Mouse (Mus musculus) common myeloid progenitor, adult 5-6 weeks (primary cell): ENCODE measurements around the gene Ift27. TPM values are rescaled to one million over a fixed set of nuclear protein-coding genes. Genes with fewer than 3 reads are reported as not detected.

ENCODE experiments used
- ATAC-seq: replicated peaks from 2 replicates; pipeline ENCODE4 v1.8.0; 2016; ENCODE audit warnings: low read depth, mild to moderate bottlenecking, moderate TSS enrichment, inconsistent platforms; ENCODE audit not compliant: poor library complexity, severe bottlenecking
- total RNA-seq: library from RNA; stranded (forward); fragments of 200-1000, 187-1606 nt; gene quantifications from 2 replicates; pipeline ENCODE4 v1.2.3, GENCODE M21; 2017

Gene Ift27
- total RNA-seq, 1 experiment from 2014 or later = 18.2 TPM

DNA sequence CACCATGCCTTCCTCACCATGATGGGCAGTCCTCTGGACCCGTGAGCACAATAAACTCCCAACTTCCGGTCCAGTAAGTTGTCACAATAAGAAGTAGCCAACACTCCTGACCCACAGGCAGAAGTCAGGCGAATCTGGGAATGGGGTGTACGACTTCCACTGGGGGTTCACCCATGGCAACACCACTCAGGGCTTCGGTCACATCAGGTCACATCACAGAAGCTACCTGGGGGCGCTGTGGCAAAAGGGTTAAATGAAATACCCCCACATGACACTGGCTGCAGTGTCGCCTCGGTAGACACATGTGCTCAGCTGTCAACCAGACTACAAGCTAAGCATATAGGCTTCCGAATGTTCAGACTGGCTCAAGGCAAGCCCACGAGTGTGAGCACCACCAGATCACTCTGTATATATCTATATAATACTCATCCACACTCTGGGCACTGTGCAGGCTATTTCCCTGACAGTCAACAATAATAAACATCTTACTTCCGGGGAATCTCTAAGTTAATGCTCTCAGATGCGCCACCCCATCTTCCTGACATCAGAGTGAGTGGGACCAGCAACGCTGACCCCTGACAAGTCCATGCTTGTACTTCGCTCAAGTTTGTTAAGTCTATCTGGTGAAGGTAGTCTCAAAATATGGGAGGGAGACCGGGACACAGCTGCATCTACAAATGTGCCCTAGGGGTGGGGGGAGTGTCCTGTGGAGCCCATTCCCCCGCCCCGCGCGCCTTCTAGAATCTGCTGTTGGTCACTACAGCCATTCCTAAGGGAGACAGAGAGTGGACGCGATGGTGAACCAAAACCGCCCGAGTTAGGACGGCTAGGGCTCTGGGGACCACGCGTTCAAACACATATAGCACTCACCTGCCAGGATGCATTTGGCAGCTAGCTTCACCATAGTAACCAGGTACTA lies 749 bp downstream of the Ift27 start:
- ATAC-seq = no peak

DNA sequence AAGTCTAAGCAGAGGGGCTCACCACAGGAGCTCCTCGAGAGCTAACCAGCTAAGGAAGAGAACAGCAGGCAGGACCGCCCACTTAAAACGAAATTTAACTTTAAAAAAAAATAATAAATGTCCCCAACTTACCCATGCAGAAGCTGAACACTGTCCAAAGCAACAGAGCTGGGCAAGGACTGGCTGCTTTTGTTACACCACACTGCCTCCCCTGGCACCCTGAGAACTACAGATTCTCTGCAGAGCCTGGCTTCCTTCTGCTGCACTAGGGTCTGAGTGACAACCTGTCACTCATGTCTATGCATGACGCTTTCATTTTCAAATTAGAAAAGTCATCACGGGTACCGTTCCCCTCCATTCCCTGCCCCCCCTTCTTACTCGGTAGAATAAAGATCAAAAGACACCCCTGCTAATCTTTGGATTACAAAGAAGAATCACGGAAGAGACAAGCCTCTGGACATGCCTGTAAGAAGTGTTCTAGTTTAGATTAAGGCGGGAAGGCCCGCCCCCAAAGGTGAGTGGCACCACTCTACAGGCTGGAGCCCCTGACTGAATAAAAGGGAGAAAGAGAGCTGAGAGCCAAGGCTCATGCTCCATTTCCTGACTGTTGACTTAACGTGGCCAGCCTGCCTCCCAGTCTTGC lies 1.5 kb downstream of the Ift27 start:
- no peak for ATAC-seq

DNA sequence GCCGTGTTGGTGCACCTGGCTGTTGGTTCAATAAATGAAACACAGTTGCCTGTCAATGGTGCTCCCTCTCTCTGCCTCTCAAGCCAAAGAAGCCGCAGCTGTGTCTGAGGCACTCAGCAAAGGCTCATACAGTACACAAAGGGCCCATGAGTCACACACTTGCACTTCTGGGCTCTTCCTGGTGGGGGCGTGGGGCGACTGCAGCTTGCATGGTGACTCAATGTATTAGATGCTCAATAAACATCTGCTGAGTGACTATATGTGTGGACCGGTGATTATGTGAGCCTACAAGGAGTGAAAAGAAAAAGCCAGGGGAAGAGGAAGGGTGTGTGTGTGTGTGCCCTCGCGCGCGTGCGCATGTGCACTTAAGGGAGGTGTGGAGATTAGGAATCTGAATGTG lies 2.3 kb downstream of the Ift27 start:
- no peak for ATAC-seq

DNA sequence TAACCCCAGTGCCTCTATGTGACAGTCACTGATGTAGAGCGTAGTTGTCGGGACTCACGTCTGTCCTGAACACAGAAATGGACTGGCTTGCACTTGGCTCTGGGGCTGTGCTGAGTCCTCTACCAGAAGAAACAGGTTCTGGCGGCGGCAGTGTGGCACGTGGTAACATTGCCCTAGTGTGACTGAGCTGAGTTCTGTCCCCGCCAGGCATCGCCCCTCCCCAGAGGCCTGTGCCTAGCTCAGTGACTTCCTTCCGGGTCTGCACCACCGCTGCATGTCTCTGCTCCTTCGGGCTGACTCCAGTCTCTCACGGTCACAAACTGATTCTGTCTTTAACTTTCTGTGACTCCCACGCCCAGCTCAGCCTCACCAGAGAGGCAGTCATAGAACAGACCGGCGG lies 3.2 kb downstream of the Ift27 start:
- no peak for ATAC-seq

DNA sequence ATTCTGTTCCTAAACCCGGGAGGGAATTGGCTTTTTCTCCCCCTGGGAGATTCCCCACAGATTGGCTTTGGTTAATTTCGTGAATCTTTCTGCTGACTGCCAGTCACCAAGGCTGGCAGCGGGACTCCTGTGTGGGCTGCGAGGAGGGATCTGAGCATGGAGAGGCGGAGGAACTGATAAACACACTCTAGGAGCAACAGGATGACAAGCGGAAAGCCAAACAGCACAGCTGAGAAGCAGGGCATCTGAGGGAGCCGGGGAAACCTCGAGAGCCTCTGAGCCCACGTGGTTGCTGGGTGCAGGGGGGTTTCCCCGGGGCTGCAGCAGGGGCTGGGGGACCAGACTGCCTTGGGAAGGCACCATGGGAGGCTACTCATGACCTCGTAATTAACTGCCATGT lies 4.3 kb downstream of the Ift27 start:
- no peak for ATAC-seq

DNA sequence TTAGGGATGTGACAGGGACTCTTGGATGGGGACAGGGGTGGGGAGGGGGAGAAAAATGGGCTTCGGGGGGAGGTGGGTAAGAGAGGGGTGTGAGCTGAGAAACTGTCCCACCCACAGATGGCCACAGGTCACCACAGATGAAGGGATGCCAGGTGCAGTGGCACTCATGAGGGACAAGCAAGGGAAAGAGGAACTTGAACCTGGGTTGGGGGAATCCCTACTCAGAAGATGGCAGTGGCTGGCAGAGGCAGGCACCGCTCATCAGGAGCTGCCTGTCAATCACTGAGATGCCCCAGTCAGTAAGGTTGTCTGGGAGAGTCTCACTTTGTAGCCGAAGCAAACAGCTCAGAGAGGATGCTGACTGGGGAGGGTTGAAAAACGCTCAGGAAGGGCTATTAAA lies 8.6 kb downstream of the Ift27 start:
- ATAC-seq = no peak

DNA sequence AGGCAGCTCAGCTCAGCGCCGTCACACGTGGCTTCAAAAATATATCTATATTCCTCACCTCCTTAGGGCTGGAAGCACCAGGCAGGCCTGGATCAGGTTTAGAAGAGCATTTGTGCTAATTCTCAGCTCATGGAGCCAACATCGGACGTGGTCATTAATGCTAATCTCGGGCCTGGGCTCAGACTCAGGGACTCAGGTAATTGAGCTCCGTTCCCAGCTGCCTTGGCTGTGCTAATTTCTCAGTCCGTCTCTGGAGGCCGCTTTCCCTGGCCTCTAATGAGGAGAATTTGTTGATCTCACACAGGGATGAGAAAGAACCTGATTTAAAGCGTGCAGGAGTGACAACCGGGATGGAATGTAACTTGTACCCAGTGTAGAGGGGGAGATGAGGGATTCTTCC lies 9.4 kb downstream of the Ift27 start:
- no peak for ATAC-seq

DNA sequence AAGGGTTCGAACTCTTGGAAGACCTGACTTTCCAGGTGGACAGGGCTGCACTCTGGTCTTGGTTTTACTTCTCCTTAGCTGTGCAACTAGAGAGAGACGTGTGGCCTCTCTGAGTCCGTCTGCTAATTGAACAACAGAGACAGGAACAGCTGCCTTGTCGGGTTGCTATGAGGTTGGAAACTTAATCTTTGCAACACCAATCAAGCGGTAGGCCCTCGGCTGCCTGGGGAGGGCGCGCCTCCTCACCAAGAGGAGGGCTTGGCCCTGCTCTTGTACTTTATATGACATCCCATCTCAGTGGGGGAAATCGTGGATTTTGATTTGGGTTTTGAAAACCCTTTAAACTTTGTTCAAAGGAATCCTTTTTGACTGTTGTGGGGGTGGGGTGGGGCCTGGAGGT lies 12.0 kb downstream of the Ift27 start:
- ATAC-seq = no peak

DNA sequence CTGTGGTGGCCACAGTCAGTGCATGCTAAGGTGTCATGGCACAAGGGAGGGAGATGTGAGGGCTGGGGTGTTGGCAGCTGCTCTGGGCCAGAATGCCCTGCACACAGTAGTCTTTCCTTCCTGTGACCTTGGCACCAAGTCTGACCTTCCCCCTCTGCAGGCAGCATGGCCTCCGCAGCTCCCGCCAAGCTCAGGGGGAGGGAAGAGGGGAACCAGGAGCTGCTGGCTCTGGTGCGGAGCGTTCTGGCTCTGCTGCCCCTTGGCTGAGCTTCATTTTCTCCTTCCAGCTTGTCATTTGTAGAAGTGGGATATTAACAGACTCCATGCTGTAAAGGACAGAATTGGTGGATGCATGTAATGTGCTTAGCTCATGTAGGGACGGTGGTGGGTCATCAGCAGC lies 15.6 kb downstream of the Ift27 start:
- ATAC-seq = no peak

DNA sequence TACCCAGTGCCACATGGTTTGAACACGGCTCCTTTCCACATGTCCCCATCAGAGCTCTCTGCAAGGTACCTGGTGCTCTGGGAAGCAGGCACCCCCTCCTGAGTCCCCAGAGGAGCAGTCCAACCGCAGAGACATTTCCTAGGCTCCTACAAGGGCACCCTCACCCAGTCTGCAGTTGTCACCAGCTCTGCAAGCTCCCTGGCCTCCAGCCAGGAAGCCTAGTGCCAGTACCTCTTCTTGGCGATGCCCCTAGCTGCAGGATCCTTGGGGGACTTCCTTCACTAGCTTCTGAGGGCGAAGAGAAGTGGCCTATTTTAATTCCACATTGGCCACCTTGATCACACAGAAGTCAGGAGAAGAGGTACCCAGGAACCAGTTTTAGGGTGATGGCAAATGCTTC lies 16.1 kb downstream of the Ift27 start:
- ATAC-seq = no peak

DNA sequence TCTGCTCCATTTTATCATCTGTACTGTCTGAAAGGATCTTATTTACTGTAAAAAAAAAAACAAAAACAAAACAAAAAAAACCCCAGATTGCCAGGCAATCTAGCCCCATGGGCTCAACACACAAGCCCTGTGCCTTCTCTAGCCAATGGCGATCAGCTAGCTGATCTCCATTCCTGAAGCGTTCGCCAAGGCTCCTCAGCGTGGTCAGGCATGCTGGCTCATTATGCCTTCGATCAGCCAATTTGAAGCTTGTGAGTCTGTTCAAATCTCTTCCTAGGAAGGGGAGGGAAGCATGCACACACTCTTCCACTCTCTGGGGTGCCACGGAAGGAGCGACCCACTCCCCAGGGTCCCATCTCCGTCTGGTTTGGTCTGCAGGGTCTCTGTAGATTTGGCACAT lies 16.6 kb downstream of the Ift27 start:
- ATAC-seq = no peak

DNA sequence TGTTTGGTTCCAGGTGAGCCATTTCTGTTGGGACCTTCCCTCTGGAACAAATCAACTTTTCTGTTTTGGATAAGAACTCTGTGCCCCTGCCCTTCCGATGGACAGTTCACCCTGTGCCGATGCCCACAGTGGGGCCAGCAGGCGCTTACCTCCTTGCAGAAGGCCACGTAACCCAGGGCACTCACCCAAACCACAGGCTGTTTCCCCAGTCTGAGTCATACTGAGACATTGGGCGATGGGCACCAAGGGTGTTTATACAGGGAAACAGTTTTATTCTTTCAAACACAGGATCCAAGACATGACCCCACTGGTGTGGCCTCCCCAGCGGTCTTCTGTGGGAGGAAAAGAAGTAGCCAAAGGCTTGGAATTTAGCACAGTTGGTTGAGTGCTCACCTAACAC lies 18.5 kb downstream of the Ift27 start:
- ATAC-seq = no peak

DNA sequence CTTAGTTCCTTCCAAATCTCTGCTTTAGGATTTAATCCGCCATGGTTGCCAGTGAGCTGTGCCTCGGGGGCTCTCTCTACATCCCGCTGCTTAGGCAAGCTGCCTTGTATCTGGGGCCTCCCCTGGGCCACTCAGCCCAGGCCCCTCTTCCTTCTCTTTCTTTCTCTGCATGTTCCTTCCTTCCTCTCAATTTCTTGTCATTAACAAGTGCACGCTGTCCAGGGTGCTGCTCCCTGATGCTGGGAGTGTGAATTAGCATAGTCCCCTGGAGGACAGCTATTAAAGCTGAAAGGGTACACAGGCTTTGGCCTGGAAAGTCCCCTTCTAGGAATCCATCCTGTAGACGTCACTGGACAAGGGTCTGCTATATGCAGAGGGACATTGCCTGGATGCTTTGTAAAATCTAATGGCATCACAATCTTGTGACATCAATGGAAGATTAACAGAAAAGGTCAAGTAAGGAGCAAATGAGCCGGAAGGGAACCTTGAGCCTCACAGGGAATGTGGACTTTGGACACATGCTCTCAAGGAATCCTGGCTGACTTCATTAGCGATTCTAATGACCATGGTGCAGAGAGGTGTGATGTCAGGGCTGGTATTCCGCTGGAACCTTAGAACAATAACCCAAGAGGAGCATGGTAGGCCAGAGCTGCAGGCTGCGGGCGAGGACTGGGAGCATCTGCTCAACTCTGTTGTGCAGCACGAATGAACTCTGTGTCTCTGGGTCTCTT lies 20.7 kb downstream of the Ift27 start:
- no peak for ATAC-seq

DNA sequence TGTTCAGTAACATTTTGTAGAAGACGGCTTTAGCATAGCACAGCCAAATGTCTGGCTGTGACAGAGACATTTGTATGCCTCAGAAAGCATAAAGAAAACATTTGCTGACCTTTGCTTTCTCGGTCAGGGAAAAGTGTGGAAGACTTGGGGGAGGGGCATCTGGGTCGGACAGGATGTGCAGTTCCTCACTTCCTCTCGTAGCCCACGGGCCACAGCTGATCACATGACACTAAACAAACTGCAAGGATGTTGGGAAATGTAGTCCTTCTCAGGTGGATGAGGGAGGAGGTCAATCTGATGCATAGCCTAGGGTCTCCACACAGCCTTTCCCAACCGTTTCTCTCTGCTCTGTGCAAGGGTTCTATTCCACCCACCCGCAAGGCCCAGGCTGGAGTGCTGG lies 25.3 kb downstream of the Ift27 start:
- ATAC-seq = no peak

DNA sequence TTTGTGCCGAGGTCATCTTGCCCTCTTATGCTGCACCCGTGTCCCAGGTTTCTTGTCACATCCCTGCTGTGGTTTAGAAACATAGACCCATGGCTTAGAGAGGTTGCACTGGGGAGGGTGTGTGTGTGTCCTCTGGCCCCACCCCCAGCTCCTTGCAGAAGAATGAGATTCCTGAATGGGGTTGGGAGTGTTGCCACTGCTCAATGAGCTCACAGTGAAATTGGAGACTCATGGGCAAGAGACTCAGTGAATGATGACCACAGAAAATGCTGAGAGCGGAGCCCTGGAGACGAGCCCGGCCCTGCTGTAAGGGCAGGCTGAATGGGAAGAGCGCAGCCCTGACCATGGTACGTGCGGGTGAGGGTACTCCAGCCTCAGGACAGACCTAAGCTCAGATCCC lies 33.7 kb downstream of the Ift27 start:
- no peak for ATAC-seq

DNA sequence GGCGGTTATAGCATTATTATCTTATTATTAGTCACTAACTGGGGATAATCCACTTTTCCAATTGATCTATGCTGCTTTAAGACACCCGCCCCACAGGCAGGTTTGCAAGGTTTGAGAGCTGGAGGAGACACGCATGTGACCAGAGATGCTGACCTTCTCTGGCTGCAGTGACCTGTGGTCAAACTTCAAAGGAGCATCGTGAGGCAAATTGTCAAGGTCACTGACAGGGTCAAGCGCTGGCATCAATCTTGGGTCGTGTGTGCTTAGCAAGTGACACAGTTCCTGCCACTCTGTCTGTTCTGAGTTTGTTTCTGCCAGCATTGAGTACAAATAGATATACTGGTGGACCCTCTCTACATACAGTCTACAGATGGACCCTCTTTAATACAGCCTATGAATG lies 39.3 kb downstream of the Ift27 start:
- no peak for ATAC-seq

DNA sequence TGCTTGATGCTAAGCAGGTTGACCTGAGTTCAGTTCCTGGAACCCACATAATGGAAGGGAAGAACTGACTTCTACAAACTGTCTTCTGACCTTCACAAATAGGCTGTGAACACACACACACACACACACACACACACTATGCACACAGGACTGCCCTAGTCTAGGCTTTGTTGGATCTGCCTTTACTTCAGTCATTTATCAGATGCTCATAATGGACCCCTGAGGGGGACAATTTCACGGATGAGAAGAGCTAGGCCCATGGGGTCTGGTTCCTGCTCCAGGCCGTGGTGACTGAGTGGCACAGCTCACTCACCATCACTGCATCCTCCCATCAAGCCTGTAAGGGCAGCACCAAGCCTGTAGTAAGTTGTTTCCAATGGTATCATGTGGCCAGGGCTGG lies 40.5 kb downstream of the Ift27 start:
- no peak for ATAC-seq

DNA sequence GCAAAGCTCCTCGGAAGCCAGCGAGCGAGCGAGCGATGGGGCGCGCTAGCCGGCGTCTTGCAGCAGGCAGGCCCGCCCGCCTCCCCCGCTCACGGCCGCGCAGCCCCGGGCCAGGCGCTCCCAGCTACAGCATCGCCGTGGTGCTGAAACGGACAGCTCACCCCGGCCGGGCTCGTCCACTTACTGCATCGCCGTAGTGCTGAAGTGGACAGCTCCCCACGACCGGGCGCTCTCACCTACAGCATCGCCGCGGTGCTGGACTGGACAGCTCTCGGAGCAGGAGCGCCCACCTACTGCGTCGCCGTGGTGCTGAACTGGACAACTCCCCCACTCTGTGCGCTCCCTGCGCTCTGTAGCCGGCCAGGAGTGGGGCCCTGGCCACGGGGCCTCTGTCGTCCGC lies 54.2 kb downstream of the Ift27 start, which contains the start of gene Cacng2:
TSS of gene Cacng2 (minus strand) at position 325 of the 400 bp plus-strand sequence.
- ATAC-seq = peak; percentile 100

DNA sequence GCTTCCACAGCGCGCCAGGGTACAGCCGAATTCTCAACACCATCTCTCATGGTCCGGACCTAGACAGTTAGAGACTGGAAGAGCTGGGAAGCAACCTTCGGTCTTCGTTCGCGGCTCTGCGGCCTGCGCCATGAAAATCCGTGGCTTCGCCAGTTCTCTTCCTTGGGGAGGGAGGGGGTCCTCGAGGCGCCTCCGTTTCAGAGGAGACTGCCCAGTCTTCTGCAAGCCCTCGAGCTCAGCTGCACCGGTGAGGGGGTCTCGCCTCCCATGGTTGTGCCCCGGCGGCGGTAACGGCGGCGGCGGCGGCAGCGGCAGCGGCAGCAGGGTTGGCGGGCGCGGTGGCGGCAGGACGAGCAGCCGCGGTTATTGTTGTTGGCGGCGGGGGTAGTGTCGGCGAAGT lies 54.7 kb downstream of the Ift27 start:
- no peak for ATAC-seq

DNA sequence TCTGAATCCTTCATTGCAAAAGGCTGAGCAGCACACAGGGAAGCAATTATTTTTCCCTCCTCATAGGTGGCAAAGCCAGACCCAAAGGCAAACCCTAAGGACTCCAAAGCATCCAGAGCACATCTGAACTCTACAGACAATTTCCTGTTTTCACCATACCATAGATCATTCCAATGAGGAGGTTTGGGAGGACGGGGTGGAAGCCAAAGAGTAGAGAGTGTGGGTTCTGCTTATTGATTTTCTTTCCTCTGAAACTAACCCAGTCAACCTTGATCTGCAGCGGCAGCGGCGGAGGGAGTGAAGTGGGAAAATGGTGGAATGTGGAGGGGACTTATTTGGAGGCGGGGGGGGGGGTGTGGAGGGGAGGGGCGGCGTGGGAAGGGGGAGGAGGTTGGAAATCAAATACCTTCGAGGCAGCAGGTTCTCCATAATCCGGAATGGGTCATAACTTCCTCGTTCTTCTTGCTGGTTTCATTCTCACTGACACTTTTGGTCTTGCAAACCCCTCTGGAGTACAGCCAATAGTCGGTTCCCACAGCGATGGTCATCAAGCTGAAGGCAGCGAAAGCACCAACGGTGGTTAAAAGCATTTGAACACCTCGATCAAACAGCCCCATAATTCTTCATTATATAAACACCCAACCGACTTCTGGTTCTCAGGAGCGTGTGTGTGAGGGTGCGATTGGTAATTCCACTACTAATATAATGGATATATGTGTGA lies 55.5 kb downstream of the Ift27 start:
- no peak for ATAC-seq
